Mouse (Mus musculus) lung, embryonic 15.5 days (tissue): ENCODE measurements around the gene Tmem50b. TPM values are rescaled to one million over a fixed set of nuclear protein-coding genes. Genes with fewer than 3 reads are reported as not detected.
A peak's percentile ranks its signal among the peaks of the same experiment; 100 is the strongest.
"Not testable (repeated sequence)": the region's sequence is repeated elsewhere in the genome, so short reads cannot be mapped to it uniquely, and the experiment has no call there.

Source experiments
- ATAC-seq: fragments of 200-750 bp; cut with Nextera tagmentation; 2 replicates; pipeline ENCODE4 v1.8.0; 2017; ENCODE audit warnings: moderate number of reproducible peaks, borderline replicate concordance; ENCODE audit not compliant: low FRiP score, low TSS enrichment; ENCODE audit errors: extremely low read depth
- H3K27ac ChIP-seq: fragments of 300-500 bp; sonication (generic); 2 replicates; pipeline ENCODE4 v1.5.1; 2015; ENCODE audit warnings: moderate library complexity, mild to moderate bottlenecking, inconsistent platforms
- H3K27me3 ChIP-seq: fragments of 300-500 bp; sonication (generic); 2 replicates; pipeline ENCODE4 v1.6.1; 2015; ENCODE audit warnings: inconsistent platforms
- H3K36me3 ChIP-seq: fragments of 300-500 bp; sonication (generic); 2 replicates; pipeline ENCODE4 v1.6.1; 2015; ENCODE audit warnings: inconsistent platforms
- H3K4me1 ChIP-seq: fragments of 300-500 bp; sonication (generic); 2 replicates; pipeline ENCODE4 v1.6.1; 2015; ENCODE audit warnings: inconsistent platforms
- H3K4me2 ChIP-seq: fragments of 300-500 bp; sonication (generic); 2 replicates; pipeline ENCODE4 v1.6.1; 2015; ENCODE audit warnings: inconsistent platforms, mild to moderate bottlenecking, moderate library complexity
- H3K4me3 ChIP-seq: fragments of 300-500 bp; sonication (generic); 2 replicates; pipeline ENCODE4 v1.5.1; 2015; ENCODE audit warnings: mild to moderate bottlenecking, inconsistent platforms
- H3K9ac ChIP-seq: fragments of 300-500 bp; sonication (generic); 2 replicates; pipeline ENCODE4 v1.6.1; 2015; ENCODE audit warnings: inconsistent platforms
- H3K9me3 ChIP-seq: fragments of 300-500 bp; sonication (generic); 2 replicates; pipeline ENCODE4 v1.6.1; 2016; ENCODE audit warnings: inconsistent platforms
- WGBS: fragments of 180-500 bp; shearing (Covaris S2); methylation state at CpG from one replicate; pipeline ENCODE4 v1.1.7; 2015; 5-methylcytosine and 5-hydroxymethylcytosine counted together
- polyA plus RNA-seq: library from polyadenylated mRNA; unstranded; fragments of >200 nt; fragmentation: Nextera tagmentation; extraction: Ambion mirVana; gene quantifications from 2 replicates; pipeline ENCODE4 v1.2.1, GENCODE M21; 2015

The Tmem50b gene
- polyA plus RNA-seq, result 40.4 and 45.3 TPM in 2 replicates

DNA sequence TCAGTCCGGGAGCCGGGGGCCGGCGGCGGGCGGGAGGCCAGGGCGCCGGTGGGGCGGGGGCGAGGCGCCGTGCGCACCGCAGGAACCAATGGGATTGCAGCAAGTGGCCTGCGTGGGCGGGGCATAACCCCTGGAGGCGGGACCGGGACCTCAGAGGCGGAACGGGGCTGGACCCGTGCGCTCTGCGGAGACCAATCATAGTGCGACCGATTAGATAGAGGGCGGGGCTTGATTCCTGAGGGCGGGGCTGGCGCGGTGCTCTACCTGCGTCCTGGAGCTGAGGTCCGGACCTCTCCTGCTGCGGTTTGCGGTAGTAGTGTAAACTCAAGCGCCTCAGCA lies at the start of gene Tmem50b:
TSS of gene Tmem50b (minus strand) at position 129 of the 339 bp plus-strand sequence.
- H3K27ac ChIP-seq, result no peak within 1 kb of the TSS; the same call in 1 of the 2 replicates

DNA sequence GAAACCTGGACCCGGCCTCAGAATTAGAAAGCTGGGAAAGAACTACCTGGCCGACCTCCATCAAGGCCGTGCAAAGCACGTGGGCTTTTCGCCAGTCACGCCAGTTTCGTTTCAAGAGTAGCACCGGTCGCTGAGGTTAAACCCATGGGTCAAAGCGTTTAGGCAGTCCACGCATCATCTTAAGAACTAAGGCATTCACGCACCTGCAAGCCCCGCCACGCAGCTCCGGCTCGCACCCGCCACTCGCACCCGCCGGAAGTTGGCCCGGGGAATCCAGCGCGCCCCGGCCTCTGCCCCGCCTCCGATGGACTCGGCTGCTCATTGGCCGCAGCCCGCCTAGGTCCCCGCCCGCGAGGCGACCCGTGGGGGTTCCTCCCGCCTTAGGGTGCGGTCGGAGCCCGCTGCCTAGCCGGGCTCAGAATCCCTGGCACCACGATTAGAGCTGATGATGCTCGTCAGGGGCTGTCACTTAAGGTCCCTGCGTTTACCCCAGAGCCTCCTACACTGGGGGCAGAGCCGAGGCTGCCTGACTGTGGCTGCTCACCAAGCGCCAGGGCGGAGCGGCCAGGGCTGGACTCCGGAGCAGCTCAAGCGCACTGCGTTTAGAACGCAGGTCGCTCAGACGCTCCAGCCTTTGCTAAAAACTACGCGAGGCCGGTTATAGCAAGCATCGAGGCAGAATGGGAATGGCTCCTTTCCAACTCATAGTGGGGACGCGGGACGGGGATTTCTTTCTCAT lies 49.2 kb upstream of the Tmem50b start, which contains the start of gene Gart:
TSS of gene Gart (minus strand) at position 272 of the 739 bp plus-strand sequence.
- peaks cover 13% of the 10 kb centered on the region for H3K36me3 ChIP-seq
- H3K27me3 ChIP-seq, result no peaks in the 10 kb centered on the region
- H3K4me3 ChIP-seq, result peak within 1 kb of the TSS; percentile 68
- peaks cover 15% of the 10 kb centered on the region for H3K4me1 ChIP-seq
- H3K9ac ChIP-seq, result peak within 1 kb of the TSS; percentile 84
- under 1% methylated on average over 59 of the region's 59 CpGs for WGBS
- ATAC-seq, result peak; percentile 95
- peak within 1 kb of the TSS; percentile 99 for H3K27ac ChIP-seq
- H3K4me2 ChIP-seq, result peak within 1 kb of the TSS; percentile 96
- H3K9me3 ChIP-seq, result no peaks in the 10 kb centered on the region

More for the DNA sequence above, at the start of gene Tmem50b:
- Histone ChIP-seq H3K27me3 (no peaks in the 10 kb centered on the region; the same call in 1 of the 2 replicates), H3K4me1 (peaks cover 20% of the 10 kb centered on the region), H3K9me3 (no peaks in the 10 kb centered on the region), H3K9ac (peak within 1 kb of the TSS; percentile 76), H3K4me3 (peak within 1 kb of the TSS; percentile 82), H3K4me2 (peak within 1 kb of the TSS; percentile 91), H3K36me3 (no peaks in the 10 kb centered on the region)
- peak; percentile 100 for ATAC-seq
- under 1% methylated on average over 34 of the region's 34 CpGs for WGBS

DNA sequence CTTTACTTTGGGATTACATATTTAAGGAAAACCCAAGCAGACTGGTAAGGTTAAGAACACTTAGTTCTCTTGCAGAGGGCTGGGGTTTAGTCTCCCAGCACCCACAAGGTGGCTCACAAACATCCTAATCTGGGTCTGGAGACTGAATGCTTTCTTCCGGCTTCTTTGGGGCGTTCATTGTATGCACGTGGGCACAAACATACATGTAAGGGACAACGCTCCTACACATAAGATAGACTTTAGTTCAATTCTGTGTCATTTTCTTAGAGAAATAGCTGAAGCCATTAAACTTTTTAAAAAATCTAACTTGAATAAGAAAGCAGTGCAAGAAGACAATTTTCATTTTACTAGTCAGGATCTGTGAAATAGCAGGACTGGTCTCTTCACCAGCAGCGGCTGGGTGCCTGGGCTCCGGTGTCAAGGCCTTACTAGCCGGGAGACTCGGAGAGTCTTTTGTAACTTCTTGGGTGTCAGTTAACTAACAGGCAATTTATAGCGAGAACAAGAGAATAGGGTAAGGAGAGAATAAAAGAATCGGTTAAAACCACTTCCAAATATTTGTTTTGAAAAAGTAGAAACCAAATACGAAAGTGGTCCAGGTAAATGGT lies 48.5 kb upstream of the Tmem50b start:
- H3K27ac ChIP-seq, result peak overlapping the region; percentile 99
- peak overlapping the region; percentile 96 for H3K4me2 ChIP-seq
- peak overlapping the region; percentile 68 for H3K4me3 ChIP-seq
- H3K9me3 ChIP-seq, result no peaks in the 10 kb centered on the region
- H3K27me3 ChIP-seq, result no peaks in the 10 kb centered on the region
- peaks cover 15% of the 10 kb centered on the region for H3K4me1 ChIP-seq
- H3K9ac ChIP-seq, result peak overlapping the region; percentile 84
- 1% methylated on average over 11 of the region's 11 CpGs for WGBS
- peaks cover 16% of the 10 kb centered on the region; the same call in 1 of the 2 replicates for H3K36me3 ChIP-seq
- ATAC-seq, result no peak

DNA sequence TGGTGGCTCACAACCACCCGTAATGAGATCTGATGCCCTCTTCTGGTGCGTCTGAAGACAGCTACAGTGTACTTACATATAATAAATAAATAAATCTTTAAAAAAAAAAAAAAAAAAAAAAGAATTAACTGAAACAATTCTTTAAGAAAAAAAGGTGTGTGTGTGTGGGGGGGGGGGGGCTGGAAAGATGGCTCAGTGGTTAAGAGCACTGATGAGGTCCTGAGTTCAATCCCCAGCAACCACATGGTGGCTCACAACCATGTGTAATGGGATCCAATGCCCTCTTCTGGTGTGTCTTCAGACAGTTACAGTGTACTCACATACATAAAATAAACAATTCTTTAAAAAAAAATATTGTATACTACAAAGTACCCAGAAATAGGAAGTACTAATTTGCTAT lies 47.8 kb upstream of the Tmem50b start:
- not testable (repeated sequence) for H3K4me3 ChIP-seq, H3K9ac ChIP-seq, H3K27ac ChIP-seq, ATAC-seq, H3K27me3 ChIP-seq, H3K9me3 ChIP-seq
- H3K4me2 ChIP-seq, result peak overlapping the region; percentile 96
- peaks cover 20% of the 10 kb centered on the region; the same call in 1 of the 2 replicates for H3K36me3 ChIP-seq
- WGBS, result 44% methylated on average over 1 of the region's 2 CpGs
- peaks cover 15% of the 10 kb centered on the region for H3K4me1 ChIP-seq

DNA sequence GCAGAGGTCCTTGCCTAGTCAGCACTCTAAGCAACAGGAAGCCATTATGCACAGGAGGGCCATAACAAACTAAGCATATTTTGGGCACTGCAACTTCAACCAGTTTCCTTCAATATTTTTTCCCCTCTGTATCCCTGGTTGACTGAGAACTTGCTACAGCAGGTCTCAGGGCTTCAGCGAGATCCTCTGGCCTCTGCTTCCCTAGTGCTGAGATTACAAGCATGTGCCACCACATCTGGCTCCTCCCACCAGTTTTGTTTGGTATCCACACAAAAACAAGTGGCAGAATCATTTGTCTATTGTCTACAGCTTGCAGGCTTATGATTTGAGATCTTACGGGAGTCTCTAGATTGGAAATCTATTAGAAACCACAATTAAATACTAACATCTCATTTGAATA lies 47.3 kb upstream of the Tmem50b start:
- H3K4me1 ChIP-seq, result peaks cover 12% of the 10 kb centered on the region
- peak overlapping the region; percentile 2; the same call in 1 of the 2 replicates for H3K4me2 ChIP-seq
- peaks cover 25% of the 10 kb centered on the region for H3K36me3 ChIP-seq
- no peak overlapping the region for H3K9ac ChIP-seq
- H3K27me3 ChIP-seq, result no peaks in the 10 kb centered on the region
- 79% methylated on average over 2 of the region's 2 CpGs for WGBS
- no peaks in the 10 kb centered on the region for H3K9me3 ChIP-seq
- ATAC-seq, result no peak
- no peak overlapping the region for H3K27ac ChIP-seq
- H3K4me3 ChIP-seq, result no peak overlapping the region

DNA sequence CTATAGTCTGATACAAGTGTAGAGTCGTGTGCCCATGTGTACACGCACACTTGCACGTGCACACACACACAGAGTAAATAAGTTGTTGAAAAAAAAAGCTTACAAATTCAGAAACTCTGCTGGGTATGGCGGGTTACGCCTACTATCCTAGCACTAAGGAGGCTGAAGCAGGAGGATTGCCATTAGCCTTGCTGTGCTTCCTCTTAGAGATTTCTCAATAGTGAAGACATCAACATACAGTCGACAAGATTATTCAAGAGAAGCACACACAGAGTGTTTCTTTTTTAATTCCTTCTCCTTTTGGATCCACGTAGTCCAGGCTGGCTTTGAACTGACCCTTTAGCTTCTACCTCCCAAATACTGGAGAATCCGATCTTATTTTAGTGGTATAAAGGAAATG lies 42.6 kb upstream of the Tmem50b start:
- peaks cover 69% of the 10 kb centered on the region for H3K36me3 ChIP-seq
- WGBS, result 92% methylated on average over 8 of the region's 8 CpGs
- H3K4me3 ChIP-seq, result no peak overlapping the region
- ATAC-seq, result no peak
- H3K27me3 ChIP-seq, result no peaks in the 10 kb centered on the region
- no peak overlapping the region for H3K4me2 ChIP-seq
- no peak overlapping the region for H3K27ac ChIP-seq
- no peak overlapping the region for H3K9ac ChIP-seq
- H3K4me1 ChIP-seq, result 0 out of 2 replicates have a peak, but pooled peaks cover 5% of the 10 kb centered on the region
- H3K9me3 ChIP-seq, result no peaks in the 10 kb centered on the region

DNA sequence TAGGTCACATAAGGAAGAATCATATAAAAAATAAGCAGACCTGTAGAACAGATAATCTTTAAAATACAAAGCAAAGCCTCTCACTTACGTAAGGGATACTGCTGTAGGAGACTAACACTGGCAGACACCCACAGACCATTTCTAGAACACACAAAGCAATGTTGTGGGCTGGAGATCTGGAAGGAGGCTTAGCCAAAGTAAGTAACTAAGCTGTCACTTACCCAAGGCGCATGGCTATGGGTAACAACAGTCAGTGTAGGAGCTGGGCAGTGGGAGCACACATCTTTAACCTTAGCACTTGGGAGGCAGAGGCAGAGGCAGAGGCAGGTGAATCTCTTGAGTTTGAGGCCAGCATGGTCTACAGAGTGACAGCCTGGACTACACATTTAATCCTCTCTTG lies 42.0 kb upstream of the Tmem50b start:
- Histone ChIP-seq H3K27me3 (no peaks in the 10 kb centered on the region), H3K4me3 (no peak overlapping the region), H3K9ac (no peak overlapping the region), H3K4me2 (no peak overlapping the region), H3K27ac (no peak overlapping the region), H3K4me1 (0 out of 2 replicates have a peak, but pooled peaks cover under 1% of the 10 kb centered on the region), H3K9me3 (no peaks in the 10 kb centered on the region), H3K36me3 (peaks cover 73% of the 10 kb centered on the region)
- WGBS, result 94% methylated on average over 2 of the region's 2 CpGs
- ATAC-seq, result no peak

DNA sequence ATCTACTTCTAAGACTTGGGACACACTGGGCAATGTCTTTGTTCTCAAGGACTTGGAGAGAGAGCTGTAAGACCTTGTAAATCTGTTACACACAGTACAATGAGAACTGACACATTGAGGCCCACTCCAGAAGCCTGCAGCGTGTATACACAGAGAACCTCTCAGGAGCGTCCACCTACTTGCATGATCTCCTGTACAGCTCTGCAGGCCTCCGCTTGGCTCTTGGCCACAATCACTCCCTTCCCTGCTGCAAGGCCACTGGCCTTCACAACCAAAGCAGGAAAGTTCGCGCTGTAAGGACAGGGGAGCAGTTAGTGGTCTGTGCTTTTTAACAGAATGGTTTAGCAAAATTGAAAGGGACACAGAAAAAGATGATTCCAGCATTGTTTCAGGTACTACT lies 41.6 kb upstream of the Tmem50b start:
- Histone ChIP-seq H3K9ac (no peak overlapping the region), H3K9me3 (no peaks in the 10 kb centered on the region), H3K36me3 (peaks cover 74% of the 10 kb centered on the region), H3K27ac (no peak overlapping the region), H3K4me2 (no peak overlapping the region), H3K27me3 (no peaks in the 10 kb centered on the region), H3K4me3 (no peak overlapping the region), H3K4me1 (no peaks in the 10 kb centered on the region)
- WGBS, result 93% methylated on average over 5 of the region's 5 CpGs
- ATAC-seq, result no peak

DNA sequence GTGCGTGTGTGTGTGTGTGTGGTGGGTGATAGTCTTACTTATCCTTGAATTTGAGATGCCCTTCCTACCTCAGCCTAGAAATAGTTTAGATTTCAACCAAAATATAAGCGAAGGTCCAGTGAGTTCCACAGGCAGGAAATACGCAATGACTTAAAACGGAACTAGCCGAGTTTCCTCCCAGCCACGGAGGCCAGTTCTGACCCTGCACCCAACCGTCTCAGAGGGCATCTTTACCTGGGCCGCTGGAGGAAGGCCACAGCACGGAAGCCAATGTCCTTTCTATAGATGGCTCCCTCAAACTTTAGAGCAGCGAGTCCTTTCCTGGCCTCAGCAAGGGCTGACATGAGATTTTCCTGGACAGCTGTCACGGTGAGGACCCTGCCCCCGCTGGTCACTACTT lies 36.0 kb upstream of the Tmem50b start:
- H3K4me3 ChIP-seq, result no peak overlapping the region
- H3K9me3 ChIP-seq, result no peaks in the 10 kb centered on the region
- peaks cover 71% of the 10 kb centered on the region for H3K36me3 ChIP-seq
- H3K4me1 ChIP-seq, result 0 out of 2 replicates have a peak, but pooled peaks cover 3% of the 10 kb centered on the region
- H3K27me3 ChIP-seq, result no peaks in the 10 kb centered on the region
- 77% methylated on average over 12 of the region's 12 CpGs for WGBS
- no peak for ATAC-seq
- no peak overlapping the region for H3K9ac ChIP-seq
- H3K27ac ChIP-seq, result no peak overlapping the region
- no peak overlapping the region for H3K4me2 ChIP-seq

DNA sequence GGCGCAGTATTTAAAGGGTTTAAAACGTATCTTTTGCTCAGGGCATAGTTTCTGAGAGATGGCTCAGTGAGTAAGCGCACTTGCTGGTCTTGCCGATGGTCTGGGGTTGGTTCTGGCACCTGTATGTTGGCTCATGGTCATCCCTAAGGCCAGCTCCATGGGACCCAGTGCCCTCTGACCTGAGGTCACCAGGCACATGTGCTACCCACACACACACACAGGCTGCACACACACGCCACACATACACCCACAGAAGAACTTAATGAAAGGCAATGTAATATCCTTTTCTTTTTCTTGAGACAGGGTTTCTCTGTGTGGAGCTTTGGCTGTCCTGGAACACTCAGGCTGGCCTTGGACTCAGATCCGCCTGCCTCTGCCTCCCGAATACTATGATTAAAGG lies 35.3 kb upstream of the Tmem50b start:
- Histone ChIP-seq H3K4me1 (0 out of 2 replicates have a peak, but pooled peaks cover 3% of the 10 kb centered on the region), H3K27ac (no peak overlapping the region), H3K9me3 (no peaks in the 10 kb centered on the region), H3K4me3 (no peak overlapping the region), H3K4me2 (no peak overlapping the region), H3K9ac (no peak overlapping the region), H3K36me3 (peaks cover 72% of the 10 kb centered on the region), H3K27me3 (no peaks in the 10 kb centered on the region)
- 82% methylated on average over 7 of the region's 7 CpGs for WGBS
- no peak for ATAC-seq

DNA sequence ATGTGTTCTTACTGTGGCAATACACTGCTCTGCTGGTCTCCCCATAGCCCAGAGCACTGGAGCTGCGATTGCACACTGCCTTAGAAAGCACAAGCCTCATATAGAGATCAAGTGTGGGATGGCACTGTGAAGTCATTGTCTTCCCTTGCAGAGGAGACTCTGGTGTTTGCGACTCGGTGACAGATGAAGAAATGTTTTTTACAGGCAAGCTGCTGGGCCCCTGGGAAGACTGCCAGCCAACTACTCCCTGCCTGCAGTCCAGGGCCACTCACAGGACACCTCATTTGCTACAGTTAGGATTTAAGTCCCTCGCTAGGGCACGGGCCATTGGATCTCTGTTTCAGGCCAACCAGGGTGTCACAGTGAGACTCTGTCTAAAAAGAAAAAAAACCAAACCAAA lies 34.8 kb upstream of the Tmem50b start:
- Histone ChIP-seq H3K27me3 (no peaks in the 10 kb centered on the region), H3K4me3 (no peak overlapping the region), H3K9ac (no peak overlapping the region), H3K9me3 (no peaks in the 10 kb centered on the region), H3K36me3 (peaks cover 72% of the 10 kb centered on the region), H3K27ac (no peak overlapping the region), H3K4me1 (0 out of 2 replicates have a peak, but pooled peaks cover 3% of the 10 kb centered on the region), H3K4me2 (no peak overlapping the region)
- 59% methylated on average over 5 of the region's 5 CpGs for WGBS
- peak; percentile 52; the same call in 1 of the 2 replicates for ATAC-seq

DNA sequence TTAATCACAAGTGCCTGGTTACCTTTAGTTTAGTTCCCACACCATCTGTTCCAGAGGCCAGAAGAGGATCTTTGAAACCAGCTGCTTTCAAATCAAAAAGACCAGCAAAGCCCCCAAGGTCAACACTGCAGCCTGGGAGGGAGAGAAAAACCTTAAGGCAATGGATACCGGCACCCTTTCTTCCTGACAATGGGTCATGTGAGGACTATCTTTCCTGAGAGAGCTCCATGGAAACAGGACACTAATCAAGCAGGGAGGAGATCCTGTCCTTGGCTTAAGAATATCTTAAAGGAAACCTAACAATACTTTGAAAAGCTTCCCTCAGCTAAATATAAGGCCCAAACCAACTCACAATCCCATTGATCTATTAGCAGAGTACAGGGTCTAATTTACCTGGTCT lies 33.0 kb upstream of the Tmem50b start:
- H3K36me3 ChIP-seq, result peaks cover 66% of the 10 kb centered on the region
- 81% methylated on average over 1 of the region's 1 CpGs for WGBS
- no peak for ATAC-seq
- H3K9ac ChIP-seq, result no peak overlapping the region
- H3K4me2 ChIP-seq, result no peak overlapping the region
- no peaks in the 10 kb centered on the region for H3K27me3 ChIP-seq
- H3K4me3 ChIP-seq, result no peak overlapping the region
- 0 out of 2 replicates have a peak, but pooled peaks cover 3% of the 10 kb centered on the region for H3K4me1 ChIP-seq
- no peak overlapping the region for H3K27ac ChIP-seq
- no peaks in the 10 kb centered on the region for H3K9me3 ChIP-seq
